Mouse (Mus musculus): Measurements from ENCODE around the gene Tars2. TPM values are rescaled to one million over a fixed set of nuclear protein-coding genes. Genes with fewer than 3 reads are reported as not detected.

The Tars2 gene
- total RNA-seq, 4 experiments from 2014 or later: 36.2 to 40.6 (median 37.4) TPM

- no peak for DNase-seq (ENCODE audit: low spot score in 2 of 2)
Measured at GRCm38 (mm10) chr3:95735071-95735670, 24.8 kb downstream of the Tars2 start.

DNA sequence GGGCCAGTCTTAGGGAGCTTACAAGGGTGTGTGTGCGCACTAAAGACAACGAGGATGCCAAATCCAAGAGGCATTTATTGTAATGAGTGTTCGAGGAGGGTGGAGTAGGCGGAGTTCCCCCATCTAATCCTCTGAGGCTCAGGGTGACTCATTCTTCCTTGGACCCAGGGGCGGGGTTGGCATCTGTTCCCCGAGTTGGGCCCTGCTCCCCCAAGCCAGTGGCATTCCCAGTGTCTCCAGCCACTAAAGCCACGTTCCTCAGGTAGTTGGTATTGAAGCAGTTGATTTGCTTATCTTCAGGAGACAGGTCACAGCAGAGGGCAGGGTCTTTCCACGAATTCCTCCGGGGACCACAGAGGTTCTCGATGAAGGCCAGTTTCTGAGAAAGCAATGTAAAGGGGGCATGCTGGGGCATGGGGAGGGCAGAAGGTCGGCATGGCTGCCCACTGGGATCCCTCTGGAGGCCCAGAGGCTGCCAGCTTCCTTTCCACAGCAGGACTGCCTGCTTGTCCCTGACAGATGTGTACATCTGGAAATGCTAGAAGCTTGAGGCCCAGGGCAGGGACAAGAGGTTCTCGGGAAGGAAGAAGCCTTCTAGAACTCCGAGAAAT is 25.8 kb downstream of the Tars2 start:
- no peak for DNase-seq (ENCODE audit: low spot score in 2 of 2)

- DNase-seq (ENCODE audit: low spot score in 2 of 2): no peak
Measured at GRCm38 (mm10) chr3:95732744-95733521, 27.1 kb downstream of the Tars2 start.

GRCm38 (mm10) chr3:95732297-95732696 is 27.7 kb downstream of the Tars2 start:
- no peak for DNase-seq (ENCODE audit: low spot score in 2 of 2)

- DNase-seq (ENCODE audit: low spot score in 2 of 2): no peak
Measured at GRCm38 (mm10) chr3:95731802-95732201, 28.2 kb downstream of the Tars2 start.

GRCm38 (mm10) chr3:95730431-95730830 is 29.6 kb downstream of the Tars2 start:
- no peak for DNase-seq (ENCODE audit: low spot score in 2 of 2)

DNA sequence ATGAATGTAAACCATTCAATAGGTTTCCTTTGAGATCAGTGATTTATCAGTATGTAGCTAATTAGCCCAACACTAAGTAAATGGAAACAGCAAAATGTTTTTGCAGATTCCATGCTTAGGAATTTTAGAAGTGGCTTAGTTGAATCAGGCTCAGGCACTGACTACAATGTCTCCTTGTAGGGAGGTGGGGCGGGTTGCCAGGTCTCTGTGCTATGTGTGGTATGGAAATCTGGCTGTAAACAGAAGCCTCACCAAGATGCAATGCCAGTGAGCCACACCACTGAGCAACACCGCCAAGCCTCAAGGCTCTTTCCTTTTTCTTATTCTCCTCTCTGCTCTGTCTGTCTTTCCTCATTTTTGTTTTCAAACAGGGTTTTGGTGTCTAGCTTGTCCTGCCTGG is 31.1 kb downstream of the Tars2 start:
- no peak for DNase-seq (ENCODE audit: low spot score in 2 of 2)

- DNase-seq (ENCODE audit: low spot score in 2 of 2): no peak
Measured at GRCm38 (mm10) chr3:95726696-95727358, 33.2 kb downstream of the Tars2 start.

- DNase-seq (ENCODE audit: low spot score in 2 of 2): no peak
Measured at GRCm38 (mm10) chr3:95725863-95726262, 34.1 kb downstream of the Tars2 start.

- no peak for DNase-seq (ENCODE audit: low spot score in 2 of 2)
Measured at GRCm38 (mm10) chr3:95722386-95722785, 37.6 kb downstream of the Tars2 start.

- DNase-seq (ENCODE audit: low spot score in 2 of 2): no peak
Measured at GRCm38 (mm10) chr3:95718153-95718552, 41.9 kb downstream of the Tars2 start.

- DNase-seq (ENCODE audit: low spot score in 2 of 2): no peak
Measured at GRCm38 (mm10) chr3:95716075-95716474, 43.9 kb downstream of the Tars2 start.

- no peak for DNase-seq (ENCODE audit: low spot score in 2 of 2)
Measured at GRCm38 (mm10) chr3:95709967-95710366, 50.0 kb downstream of the Tars2 start.

DNA sequence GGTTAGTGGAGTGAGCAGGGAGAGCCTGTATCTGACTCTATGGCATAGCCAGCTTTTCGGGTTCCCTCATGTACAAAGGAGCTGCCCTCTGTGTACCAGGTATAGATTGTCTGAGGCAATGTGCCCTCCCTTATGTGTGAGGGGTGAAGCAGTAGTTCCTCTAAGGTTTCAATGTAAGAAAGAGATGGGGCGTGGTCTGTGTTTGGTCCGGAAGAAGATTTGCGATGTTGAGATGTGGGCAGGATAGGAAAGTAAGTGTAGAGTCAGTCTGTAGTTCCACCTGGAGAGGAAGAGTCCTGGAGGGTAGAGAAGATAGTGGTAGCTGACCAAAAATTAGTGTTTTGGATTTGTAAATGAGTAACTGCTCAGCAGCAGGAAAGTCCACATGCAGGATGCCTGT is 51.0 kb downstream of the Tars2 start:
- no peak for DNase-seq (ENCODE audit: low spot score in 2 of 2)

DNA sequence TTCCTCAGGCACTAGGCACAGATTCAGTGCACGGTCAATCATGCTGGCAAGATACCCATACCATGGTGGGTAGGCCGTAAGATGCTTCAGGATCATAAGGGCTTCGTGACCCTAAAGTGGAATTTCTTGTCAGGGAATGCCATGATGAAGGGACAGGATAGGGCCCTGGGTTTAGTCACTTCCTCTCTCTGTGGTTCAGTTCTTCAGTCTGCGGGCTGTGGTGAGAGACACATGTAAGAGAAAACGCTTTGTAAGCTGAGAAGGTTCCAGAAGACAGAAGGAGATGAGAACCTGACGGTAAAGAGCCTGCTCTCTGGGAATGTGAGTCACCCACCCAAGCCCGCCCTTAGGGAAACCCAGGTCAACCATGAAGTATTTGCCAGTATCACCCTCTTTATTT is 52.5 kb downstream of the Tars2 start:
- DNase-seq (ENCODE audit: low spot score in 2 of 2): no peak

- DNase-seq (ENCODE audit: low spot score in 2 of 2): no peak
Measured at GRCm38 (mm10) chr3:95706273-95706672, 53.7 kb downstream of the Tars2 start.

DNA sequence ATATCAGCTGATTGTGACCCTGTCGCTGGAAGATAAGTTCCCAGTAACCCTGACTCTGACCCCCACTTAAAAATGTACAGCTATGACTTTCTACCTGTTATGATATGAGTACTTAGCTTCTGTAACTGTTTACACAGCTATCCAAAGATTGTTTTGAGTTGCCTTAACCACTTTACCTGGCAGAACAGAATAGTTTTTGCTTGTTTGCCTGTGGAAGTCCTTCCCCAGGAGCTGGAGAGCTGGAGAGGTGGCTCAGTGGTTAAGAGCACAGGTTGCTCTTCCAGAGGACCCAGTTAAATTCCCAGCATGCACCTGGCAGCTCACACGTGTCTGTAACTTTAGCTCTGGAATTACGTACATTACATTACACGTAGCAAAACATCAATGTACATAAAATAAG is 55.4 kb downstream of the Tars2 start:
- no peak for DNase-seq (ENCODE audit: low spot score in 2 of 2)

DNA sequence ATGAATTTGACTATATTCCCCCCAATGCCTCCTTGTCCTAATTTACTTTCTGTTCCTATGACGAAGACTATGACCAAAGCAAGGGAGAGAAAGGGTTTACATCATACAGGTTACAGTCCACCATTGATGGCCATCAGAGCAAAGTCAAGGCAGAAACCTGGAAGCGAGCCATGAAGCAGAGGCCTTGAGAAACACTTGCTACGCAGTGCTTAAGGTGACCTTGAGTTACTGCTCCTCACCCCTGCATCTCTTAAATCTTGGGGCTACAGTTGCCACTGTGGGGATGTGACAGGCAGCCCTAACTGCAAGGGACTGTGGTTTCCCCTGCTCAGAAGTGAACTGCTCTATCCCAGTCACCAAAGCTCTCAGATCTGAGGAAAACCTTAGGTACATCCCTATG is 56.7 kb downstream of the Tars2 start:
- DNase-seq (ENCODE audit: low spot score in 2 of 2): no peak

DNA sequence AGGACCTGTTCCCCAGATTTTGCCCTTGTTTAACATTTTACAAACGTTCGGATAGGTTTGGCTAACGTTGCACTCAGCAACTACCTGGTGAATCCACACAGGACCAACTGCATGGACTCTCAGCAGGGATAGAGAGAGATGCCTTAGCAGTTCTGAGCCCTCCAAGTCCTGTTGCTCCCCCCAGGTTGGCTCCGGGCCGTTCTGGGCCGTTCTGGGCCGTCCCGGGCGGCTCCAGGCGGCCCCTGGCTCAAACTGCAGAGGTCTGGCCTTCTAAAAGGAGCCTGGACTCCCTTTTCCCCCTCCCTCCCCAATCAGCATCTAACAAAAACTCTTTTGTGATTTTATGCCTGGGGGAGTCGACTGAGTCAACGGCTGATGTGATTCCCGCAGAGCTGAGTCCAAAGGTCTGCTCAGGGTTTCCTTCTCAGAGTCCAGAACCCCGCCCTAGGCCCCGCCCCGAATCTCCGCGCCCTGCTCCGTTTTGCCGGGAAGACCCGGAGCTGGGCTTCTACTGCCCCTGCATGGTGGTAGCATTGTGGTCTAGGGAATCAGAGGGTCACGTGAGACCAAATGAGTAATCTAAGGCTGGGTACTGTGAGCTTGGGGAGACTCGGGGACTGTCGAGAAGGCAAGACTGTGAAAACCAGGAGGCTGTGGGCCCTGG is 58.0 kb downstream of the Tars2 start:
- DNase-seq (ENCODE audit: low spot score in 2 of 2): peak in 1 of 2 experiments; percentile 51

DNA sequence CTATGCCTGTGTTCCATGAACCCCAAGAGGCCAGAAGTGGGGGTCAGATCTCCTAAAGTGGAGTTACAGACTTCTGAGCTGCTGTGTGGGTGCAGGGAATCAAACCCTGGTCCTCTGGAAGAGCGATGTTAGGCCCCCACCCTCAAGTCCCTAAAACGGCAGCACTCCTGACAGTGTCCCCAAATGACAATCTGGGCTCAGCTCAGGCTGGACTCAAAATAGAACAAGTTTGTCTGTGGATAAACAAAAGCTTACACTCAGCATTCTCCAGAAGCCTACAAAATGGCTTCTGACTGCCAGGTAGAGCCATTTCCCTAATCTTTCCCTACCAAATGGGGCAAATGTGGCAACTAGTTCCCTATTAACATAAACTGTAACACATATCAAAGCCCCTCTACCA is 58.9 kb downstream of the Tars2 start:
- no peak for DNase-seq (ENCODE audit: low spot score in 2 of 2)

DNA sequence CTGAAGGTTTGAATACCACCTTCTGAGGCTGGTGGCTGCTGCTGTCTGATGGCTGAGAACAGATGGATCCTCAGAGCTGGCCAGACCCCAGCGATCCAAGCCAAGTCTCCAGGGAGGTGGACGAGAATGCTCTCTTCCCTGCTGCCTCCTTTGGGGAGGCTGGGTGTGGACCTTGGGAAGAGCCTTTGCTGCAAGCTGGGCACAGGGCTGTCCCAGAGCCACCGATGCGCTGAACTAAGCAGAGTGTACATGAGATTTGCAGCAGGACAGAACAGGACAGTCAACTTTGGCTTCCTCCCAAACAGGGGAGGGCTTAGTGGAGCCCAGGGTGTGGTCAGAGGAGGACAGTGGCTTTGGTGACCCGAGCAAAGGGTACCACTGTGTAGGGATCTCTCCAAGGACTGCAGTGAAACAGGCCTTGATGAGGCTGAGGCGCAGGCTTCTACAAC is 59.7 kb downstream of the Tars2 start:
- DNase-seq (ENCODE audit: low spot score in 2 of 2): no peak

GRCm38 (mm10) chr3:95698286-95698685 is 61.7 kb downstream of the Tars2 start:
- DNase-seq (ENCODE audit: low spot score in 2 of 2): no peak

Measured in left cerebral cortex, adult 8-10 months (tissue).